Mouse (Mus musculus) liver, adult 2 months (tissue): ENCODE results near the gene Htra2. TPM values are rescaled to one million over a fixed set of nuclear protein-coding genes. Genes with fewer than 3 reads are reported as not detected.

Experiments used
- DNase-seq: peaks from one replicate; pipeline ENCODE4 v3.0.0-alpha.2; 2011; ENCODE audit warnings: low read depth, low spot score; ENCODE audit errors: extremely low read depth
- H3K27ac ChIP-seq: fragments of 200-500 bp; replicated peaks from 2 replicates; pipeline ENCODE4 v1.5.1; 2012; ENCODE audit warnings: low read depth, mild to moderate bottlenecking, control low read depth, inconsistent platforms, low read length; ENCODE audit not compliant: insufficient read depth
- H3K27me3 ChIP-seq: fragments of 200-500 bp; 2 replicates; pipeline ENCODE4 v1.6.1; 2012; ENCODE audit warnings: mild to moderate bottlenecking, moderate library complexity, low read length, inconsistent platforms; ENCODE audit not compliant: control insufficient read depth, insufficient read depth
- H3K36me3 ChIP-seq: fragments of 200-500 bp; 2 replicates; pipeline ENCODE4 v1.6.1; 2012; ENCODE audit warnings: low read length, inconsistent platforms; ENCODE audit not compliant: control insufficient read depth, insufficient read depth
- H3K4me1 ChIP-seq: fragments of 200-500 bp; 2 replicates; pipeline ENCODE4 v1.6.1; 2011; ENCODE audit warnings: low read length; ENCODE audit not compliant: control insufficient read depth, insufficient read depth
- H3K4me3 ChIP-seq: fragments of 200-500 bp; 2 replicates; pipeline ENCODE4 v1.5.1; 2011; ENCODE audit warnings: low read depth, mild to moderate bottlenecking, control low read depth, low read length, moderate library complexity; ENCODE audit not compliant: insufficient read depth
- H3K79me2 ChIP-seq: fragments of 200-500 bp; 2 replicates; pipeline ENCODE4 v1.6.1; 2012; ENCODE audit warnings: inconsistent platforms, mild to moderate bottlenecking, low read length, moderate library complexity; ENCODE audit not compliant: control insufficient read depth, insufficient read depth
- H3K9ac ChIP-seq: fragments of 200-500 bp; 2 replicates; pipeline ENCODE4 v1.6.1; 2012; ENCODE audit warnings: low read depth, mild to moderate bottlenecking, control low read depth, inconsistent platforms, low read length
- CTCF ChIP-seq: fragments of 200-500 bp; IDR thresholded peaks from 2 replicates; pipeline ENCODE4 v1.5.1; 2011; ENCODE audit warnings: low read depth, low read length, control low read depth
- POLR2A ChIP-seq: fragments of 200-500 bp; IDR thresholded peaks from 2 replicates; pipeline ENCODE4 v1.6.1; 2011; ENCODE audit warnings: low read length, control low read depth; ENCODE audit not compliant: insufficient read depth; ENCODE audit errors: extremely low read depth
- WGBS: fragments of 180-500 bp; shearing (Covaris S2); methylation state at CpG from one replicate; pipeline ENCODE4 v1.1.7; 2018; 5-methylcytosine and 5-hydroxymethylcytosine counted together
- polyA plus RNA-seq: library from polyadenylated mRNA; depleted of rRNA; stranded (reverse); fragments of >200 nt; gene quantifications from 2 replicates; pipeline ENCODE4 v1.2.3, GENCODE M21; 2012
- total RNA-seq: library from RNA; depleted of rRNA; stranded (reverse); fragments of >200 nt; gene quantifications from 2 replicates; pipeline ENCODE4 v1.2.3, GENCODE M21; 2014

The Htra2 gene
- total and polyA plus RNA-seq, 2 experiments: 14.0 to 24.1 TPM

DNA sequence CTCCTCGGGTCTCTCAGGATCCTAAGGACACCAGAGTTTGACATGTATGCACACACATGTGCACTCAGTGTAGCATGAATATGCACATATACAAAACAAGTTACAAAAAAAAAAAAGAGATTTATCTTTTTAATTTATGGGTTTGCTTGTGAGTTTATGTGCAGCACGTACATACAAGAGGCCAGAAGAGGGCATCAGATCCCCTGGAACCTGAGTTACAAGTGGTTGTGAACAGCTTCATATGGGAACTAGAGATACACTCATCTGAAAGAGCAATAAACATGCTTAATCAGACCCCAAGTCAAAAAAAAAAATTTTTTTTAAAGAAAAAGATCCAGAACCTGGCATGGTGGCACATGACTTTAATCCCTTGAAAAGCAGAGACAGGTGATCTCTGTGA, 19.9 kb upstream of the Htra2 start:
- Histone ChIP-seq H3K36me3 (no peaks in the 10 kb centered on the region), H3K9ac (no peak overlapping the region), H3K27ac (no peak overlapping the region), H3K27me3 (peaks cover 23% of the 10 kb centered on the region), H3K79me2 (no peaks in the 10 kb centered on the region), H3K4me3 (no peak overlapping the region), H3K4me1 (peaks cover 9% of the 10 kb centered on the region)
- 26% methylated on average over 2 of the region's 2 CpGs for WGBS
- DNase-seq: peak; percentile 38
- TF ChIP-seq POLR2A: no peak
- TF ChIP-seq CTCF: no peak

DNA sequence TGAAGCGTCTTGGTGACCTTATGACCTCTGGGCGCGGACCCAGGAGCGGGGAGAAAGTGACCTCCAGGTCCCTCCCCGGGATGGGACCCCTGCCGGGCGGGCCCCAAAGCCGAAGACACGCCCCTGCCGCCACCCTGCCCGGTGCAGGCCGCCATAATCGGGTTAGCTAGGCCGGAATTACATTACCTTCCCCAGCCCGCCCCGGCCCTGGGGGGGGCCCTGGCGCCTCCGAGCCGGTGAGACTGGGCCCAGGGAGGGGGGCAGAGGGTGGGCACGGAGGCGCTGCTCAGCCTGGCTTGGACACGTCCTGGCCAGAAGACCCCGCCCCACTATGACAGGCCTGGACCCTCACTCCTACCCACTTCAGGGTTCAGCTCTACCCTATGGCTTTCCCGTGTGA, 16.1 kb upstream of the Htra2 start:
- Histone ChIP-seq H3K9ac (no peak overlapping the region), H3K27me3 (peaks cover 39% of the 10 kb centered on the region), H3K27ac (no peak overlapping the region), H3K79me2 (no peaks in the 10 kb centered on the region), H3K36me3 (no peaks in the 10 kb centered on the region), H3K4me1 (0 out of 2 replicates have a peak, but pooled peaks cover 1% of the 10 kb centered on the region), H3K4me3 (no peak overlapping the region)
- 3% methylated on average over 23 of the region's 24 CpGs for WGBS
- no peak for DNase-seq
- no peak for TF ChIP-seq POLR2A

DNA sequence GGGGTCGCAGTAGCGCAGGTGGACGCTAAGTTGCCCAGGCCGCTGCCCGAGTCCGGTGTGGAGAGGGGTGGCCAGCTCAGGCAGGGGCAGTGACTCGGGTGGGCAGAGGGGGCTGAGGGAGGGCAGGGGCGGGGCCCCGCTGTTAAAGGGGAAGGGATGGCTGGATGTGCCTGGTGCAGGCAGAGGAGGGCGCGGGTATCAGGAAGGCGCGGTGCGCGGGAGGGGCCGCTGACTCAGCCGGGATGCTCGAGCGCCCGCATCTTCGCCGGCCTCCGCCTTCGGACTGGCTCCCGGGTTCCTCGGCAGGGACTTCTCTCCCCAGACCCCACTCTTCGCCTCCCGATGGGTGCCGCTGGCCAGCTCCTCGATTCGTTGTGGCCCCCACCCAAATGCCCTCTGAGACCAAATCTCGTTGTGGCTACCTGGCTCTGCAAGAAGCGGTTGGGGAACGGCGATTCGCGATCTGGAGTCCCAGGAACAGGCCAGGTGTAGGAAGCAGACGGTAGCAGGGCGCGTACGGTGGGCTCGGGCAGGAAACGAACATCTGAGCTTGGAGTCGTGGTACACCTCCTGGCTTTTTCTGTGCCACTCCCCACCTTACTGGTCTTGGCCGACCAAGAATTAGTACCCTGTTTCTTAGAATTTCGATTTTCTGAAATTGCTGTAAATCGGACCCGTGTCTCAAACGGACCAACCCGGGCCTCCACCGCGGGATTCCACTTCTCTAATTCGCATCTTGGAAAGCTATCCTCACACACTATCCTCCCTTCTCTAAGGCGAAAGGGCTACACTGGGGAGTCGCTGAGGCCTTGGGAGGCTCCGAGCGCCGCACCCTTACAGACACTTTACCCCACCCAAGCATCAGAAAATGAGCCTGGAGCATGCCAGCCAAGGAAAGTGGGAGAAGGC, 15.5 kb upstream of the Htra2 start:
- no peak for DNase-seq
- H3K27ac ChIP-seq: no peak overlapping the region
- peaks cover 39% of the 10 kb centered on the region for H3K27me3 ChIP-seq
- no peak overlapping the region for H3K4me3 ChIP-seq
- TF ChIP-seq POLR2A: no peak
- TF ChIP-seq CTCF: no peak
- H3K9ac ChIP-seq: no peak overlapping the region
- H3K36me3 ChIP-seq: no peaks in the 10 kb centered on the region
- 5% methylated on average over 56 of the region's 58 CpGs for WGBS
- H3K79me2 ChIP-seq: no peaks in the 10 kb centered on the region
- 0 out of 2 replicates have a peak, but pooled peaks cover 1% of the 10 kb centered on the region for H3K4me1 ChIP-seq

DNA sequence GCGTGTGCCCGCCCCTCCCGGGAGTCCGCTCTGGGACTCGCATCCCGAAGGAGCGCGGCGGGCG, 15.0 kb upstream of the Htra2 start, which contains the start of gene Tlx2:
Gene Tlx2, minus strand, starts transcription at position 47 of the 64 bp plus-strand sequence.
- no peak for DNase-seq
- Histone ChIP-seq H3K36me3 (no peaks in the 10 kb centered on the region), H3K4me3 (peak within 1 kb of the TSS; percentile 49; the same call in 1 of the 2 replicates), H3K79me2 (no peaks in the 10 kb centered on the region), H3K27me3 (peaks cover 39% of the 10 kb centered on the region), H3K9ac (no peak within 1 kb of the TSS), H3K27ac (no peak within 1 kb of the TSS), H3K4me1 (0 out of 2 replicates have a peak, but pooled peaks cover 1% of the 10 kb centered on the region)
- TF ChIP-seq CTCF (no peak), POLR2A (no peak)
- WGBS: 15% methylated on average over 7 of the region's 10 CpGs

DNA sequence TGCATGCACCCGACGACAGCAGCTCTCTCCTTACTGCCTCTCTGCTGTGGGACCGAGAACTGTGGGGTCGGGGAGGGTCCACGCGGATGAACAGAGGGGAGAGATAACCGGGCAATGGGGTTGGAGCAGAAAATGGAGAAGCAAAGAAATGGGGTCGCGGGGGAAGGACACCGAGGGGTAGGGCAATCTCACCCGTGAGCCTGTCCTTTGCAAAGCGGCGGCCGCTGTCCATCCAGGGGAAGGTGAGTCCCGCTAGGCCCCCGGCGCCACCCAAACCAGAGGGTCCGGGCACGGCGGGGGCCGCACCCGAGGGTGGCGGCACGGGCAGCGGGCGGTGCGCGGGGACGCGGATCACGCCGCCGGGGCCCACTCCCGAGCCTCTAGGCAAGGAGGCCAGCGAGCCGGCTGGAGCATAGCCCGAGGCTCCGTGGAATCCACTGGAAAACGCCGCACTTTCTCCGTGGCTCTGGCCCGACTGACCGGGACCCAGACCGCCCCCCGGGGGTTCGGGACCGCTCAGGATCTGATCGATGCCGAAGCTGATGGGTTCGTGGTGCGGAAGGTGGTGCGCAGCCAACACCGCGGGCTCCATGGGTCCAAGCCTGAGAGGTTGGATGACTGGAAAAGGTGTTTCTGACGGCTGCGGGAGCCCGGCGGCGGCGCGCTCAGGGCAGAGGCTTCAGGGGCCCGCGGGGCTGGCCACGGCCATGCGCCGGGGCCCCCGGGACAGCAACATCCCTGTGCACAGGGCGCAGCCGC, 14.6 kb upstream of the Htra2 start:
- no peak for TF ChIP-seq POLR2A
- no peak for TF ChIP-seq CTCF
- 3% methylated on average over 65 of the region's 69 CpGs for WGBS
- Histone ChIP-seq H3K27ac (no peak overlapping the region), H3K27me3 (peaks cover 39% of the 10 kb centered on the region), H3K36me3 (no peaks in the 10 kb centered on the region), H3K79me2 (no peaks in the 10 kb centered on the region), H3K9ac (no peak overlapping the region), H3K4me3 (no peak overlapping the region; the same call in 1 of the 2 replicates), H3K4me1 (0 out of 2 replicates have a peak, but pooled peaks cover 1% of the 10 kb centered on the region)
- DNase-seq: no peak
